Mouse (Mus musculus): ENCODE measurements at regions not wholly inside any gene's neighbourhood (a gene's known extent, or its start where the extent isn't known, plus 50 kb on each side); places are given as distances from the start of the nearest gene placed in this dataset.

DNA sequence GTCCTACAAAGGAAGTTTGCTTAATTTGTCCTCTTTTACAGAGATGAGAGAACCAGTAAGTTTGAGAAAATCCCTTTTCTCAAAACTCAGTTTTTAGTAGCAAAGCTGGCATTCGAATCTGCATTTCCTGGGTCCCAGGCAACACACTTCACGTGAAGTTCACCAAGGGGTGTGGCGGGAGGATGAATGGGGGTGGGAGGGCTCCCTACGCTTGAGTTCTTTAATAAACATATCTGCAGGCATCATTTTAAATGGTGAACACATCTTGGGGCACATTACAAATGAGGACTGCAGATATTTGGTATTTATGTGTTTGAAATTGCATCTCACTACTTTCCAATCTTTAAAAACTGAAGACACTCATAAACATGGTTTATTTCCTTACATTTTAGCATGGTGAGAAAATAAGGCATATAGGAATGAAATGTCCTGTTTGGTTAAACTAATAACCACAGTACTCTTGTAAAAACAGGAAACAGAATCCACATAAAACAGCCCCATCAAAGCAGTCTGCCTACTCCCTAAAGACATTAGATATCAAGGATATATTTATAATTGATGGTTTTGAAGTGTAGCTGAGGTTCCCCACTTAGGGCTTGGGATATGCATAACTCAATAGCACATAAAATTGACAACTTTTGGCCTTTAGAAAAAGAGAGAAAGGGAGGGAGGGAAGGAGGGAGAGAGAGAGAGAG lies 106.3 kb upstream of the Gm10295 start:
- H3K9me3 ChIP-seq (ENCODE audit: control insufficient read depth, low read length), result no peaks in the 10 kb centered on the region
- DNase-seq (ENCODE audit: low spot score) (no peak), ATAC-seq (ENCODE audit: low FRiP score) (no peak)
- H3K27ac ChIP-seq (ENCODE audit: low read depth, low read length), result no peak overlapping the region
- no peaks in the 10 kb centered on the region for H3K4me1 ChIP-seq (replicated peaks; ENCODE audit: control insufficient read depth, insufficient read depth, low read length)
- H3K36me3 ChIP-seq (ENCODE audit: control insufficient read depth, insufficient read depth, low read length), result no peaks in the 10 kb centered on the region
- no peaks in the 10 kb centered on the region for H3K27me3 ChIP-seq (ENCODE audit: control insufficient read depth, insufficient read depth, low read length)
- no peak overlapping the region for H3K4me3 ChIP-seq (ENCODE audit: low read depth, low read length)
- H3K4me2 ChIP-seq (replicated peaks; ENCODE audit: low read depth, low read length), result no peak overlapping the region
- no peak overlapping the region for H3K9ac ChIP-seq (ENCODE audit: low read depth, low read length)
- WGBS, result 84% methylated on average over 4 of the region's 4 CpGs

DNA sequence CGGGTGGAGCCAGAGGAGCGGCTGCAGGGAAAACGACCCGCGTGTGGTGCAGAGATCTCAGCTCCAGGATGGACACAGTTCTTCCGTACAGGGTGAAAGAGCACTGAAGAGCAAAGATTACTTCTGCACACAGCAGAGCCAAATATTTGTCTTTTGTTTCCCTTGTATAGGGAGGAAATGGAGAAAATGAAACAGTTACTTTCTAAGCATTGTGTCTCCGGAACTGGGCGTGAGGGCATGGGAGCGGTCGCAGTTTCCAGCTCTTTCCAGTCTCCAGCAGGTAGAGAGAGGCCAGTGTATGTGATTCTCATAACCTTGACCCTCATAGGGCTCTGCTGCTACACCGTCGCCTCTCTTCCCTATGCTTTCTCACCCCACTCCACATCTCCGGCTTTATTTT lies 105.1 kb upstream of the Gm10295 start:
- Histone ChIP-seq H3K4me3 (ENCODE audit: low read depth, low read length) (no peak overlapping the region), H3K27ac (ENCODE audit: low read depth, low read length) (no peak overlapping the region), H3K4me1 (replicated peaks; ENCODE audit: control insufficient read depth, insufficient read depth, low read length) (no peaks in the 10 kb centered on the region), H3K4me2 (replicated peaks; ENCODE audit: low read depth, low read length) (no peak overlapping the region), H3K36me3 (ENCODE audit: control insufficient read depth, insufficient read depth, low read length) (no peaks in the 10 kb centered on the region), H3K27me3 (ENCODE audit: control insufficient read depth, insufficient read depth, low read length) (no peaks in the 10 kb centered on the region), H3K9me3 (ENCODE audit: control insufficient read depth, low read length) (no peaks in the 10 kb centered on the region), H3K9ac (ENCODE audit: low read depth, low read length) (no peak overlapping the region)
- DNase-seq (ENCODE audit: low spot score) (no peak), ATAC-seq (ENCODE audit: low FRiP score) (no peak)
- 85% methylated on average over 13 of the region's 13 CpGs for WGBS

DNA sequence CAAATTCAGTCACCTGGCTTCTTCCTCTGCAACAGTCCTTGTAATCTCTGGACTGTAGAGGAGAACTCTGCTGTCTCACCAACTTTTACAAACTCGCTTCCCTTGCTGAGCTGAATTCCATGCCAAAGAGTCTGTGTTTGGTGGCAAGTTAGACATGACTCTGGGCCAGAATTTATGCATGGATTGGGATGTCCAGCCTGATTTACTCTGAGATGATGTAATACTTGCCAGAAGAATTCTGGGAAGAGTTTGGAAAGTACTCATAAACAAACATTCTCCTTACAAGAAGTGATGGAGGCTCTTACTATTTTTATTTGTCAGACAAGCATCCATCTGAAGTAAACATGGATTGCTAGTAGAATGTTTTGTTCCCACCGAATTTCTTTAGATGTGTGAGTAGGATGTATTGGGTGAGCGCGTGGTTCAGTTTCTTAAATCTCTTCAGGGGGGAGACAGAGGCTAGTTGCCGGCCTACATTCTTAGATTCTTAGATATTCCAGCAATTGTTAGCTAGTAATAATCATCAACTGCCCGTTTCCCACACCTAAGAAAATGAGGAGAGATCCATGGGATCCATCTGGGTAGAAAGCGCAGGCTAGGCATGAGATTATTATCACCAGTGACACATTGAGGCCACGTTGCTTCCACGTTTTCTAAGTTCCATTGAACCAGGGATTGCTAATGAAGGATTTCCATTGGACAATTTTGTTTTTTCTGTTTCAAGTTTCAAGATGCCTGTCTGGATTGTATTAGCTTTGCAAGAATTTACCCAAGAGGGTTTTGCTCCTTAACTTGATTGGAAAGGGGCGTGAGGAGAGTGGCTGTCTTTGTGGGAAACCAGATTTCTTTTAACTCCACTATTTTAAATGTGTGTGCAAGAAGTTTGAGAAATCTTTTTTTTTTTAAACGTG lies 89.3 kb upstream of the Gm10295 start:
- Histone ChIP-seq H3K36me3 (ENCODE audit: control insufficient read depth, insufficient read depth, low read length) (no peaks in the 10 kb centered on the region), H3K4me2 (replicated peaks; ENCODE audit: low read depth, low read length) (no peak overlapping the region), H3K4me1 (replicated peaks; ENCODE audit: control insufficient read depth, insufficient read depth, low read length) (no peaks in the 10 kb centered on the region), H3K9me3 (ENCODE audit: control insufficient read depth, low read length) (no peaks in the 10 kb centered on the region), H3K9ac (ENCODE audit: low read depth, low read length) (no peak overlapping the region), H3K27me3 (ENCODE audit: control insufficient read depth, insufficient read depth, low read length) (no peaks in the 10 kb centered on the region), H3K4me3 (ENCODE audit: low read depth, low read length) (no peak overlapping the region), H3K27ac (ENCODE audit: low read depth, low read length) (no peak overlapping the region)
- ATAC-seq (ENCODE audit: low FRiP score) (no peak), DNase-seq (ENCODE audit: low spot score) (no peak)
- WGBS, result 82% methylated on average over 11 of the region's 11 CpGs

DNA sequence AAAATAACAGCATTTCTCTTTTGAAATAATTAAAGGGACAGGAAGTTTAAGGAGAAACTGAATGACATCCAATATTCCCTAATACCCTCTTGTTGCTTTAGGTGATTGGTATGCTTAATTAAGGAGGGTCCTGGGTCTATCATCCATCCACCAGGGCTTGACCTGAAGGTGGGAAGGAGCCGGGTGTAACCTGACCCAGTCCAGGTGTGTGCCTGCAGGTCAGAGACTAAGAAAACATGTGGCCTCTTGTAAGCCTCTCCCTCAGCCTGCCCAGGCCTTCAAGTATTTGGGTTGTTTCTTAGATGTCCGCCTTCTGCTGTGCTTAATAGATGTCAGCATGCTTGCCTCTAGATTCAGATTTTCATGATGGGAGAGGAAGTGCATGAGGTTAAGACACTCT lies 74.7 kb upstream of the Gm10295 start:
- Histone ChIP-seq H3K27me3 (ENCODE audit: control insufficient read depth, insufficient read depth, low read length) (no peaks in the 10 kb centered on the region), H3K36me3 (ENCODE audit: control insufficient read depth, insufficient read depth, low read length) (no peaks in the 10 kb centered on the region), H3K4me1 (replicated peaks; ENCODE audit: control insufficient read depth, insufficient read depth, low read length) (no peaks in the 10 kb centered on the region), H3K9me3 (ENCODE audit: control insufficient read depth, low read length) (no peaks in the 10 kb centered on the region), H3K4me3 (ENCODE audit: low read depth, low read length) (no peak overlapping the region), H3K27ac (ENCODE audit: low read depth, low read length) (no peak overlapping the region), H3K4me2 (replicated peaks; ENCODE audit: low read depth, low read length) (no peak overlapping the region), H3K9ac (ENCODE audit: low read depth, low read length) (no peak overlapping the region)
- 60% methylated on average over 2 of the region's 2 CpGs for WGBS
- DNase-seq (ENCODE audit: low spot score) (no peak), ATAC-seq (ENCODE audit: low FRiP score) (no peak)

DNA sequence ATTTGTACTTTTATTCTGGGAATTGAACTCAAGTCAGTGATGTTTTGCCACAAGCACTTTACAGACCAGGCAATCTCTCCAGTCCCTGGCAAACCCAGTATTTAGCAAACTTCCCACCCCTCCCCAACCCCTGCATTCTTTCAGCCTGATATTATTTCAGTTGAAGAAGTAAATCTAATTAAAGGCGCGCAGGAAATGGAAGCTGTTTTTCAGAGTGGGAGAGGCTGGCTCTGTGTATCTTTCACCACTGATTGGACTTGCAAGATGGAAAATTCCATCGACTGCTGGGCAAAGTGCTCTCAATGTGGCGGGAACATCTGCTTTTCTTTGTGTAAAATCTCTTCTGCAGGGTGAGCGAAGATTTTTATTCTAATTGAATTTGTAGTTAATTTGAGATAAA lies 68.0 kb upstream of the Gm10295 start:
- Histone ChIP-seq H3K4me2 (replicated peaks; ENCODE audit: low read depth, low read length) (no peak overlapping the region), H3K36me3 (ENCODE audit: control insufficient read depth, insufficient read depth, low read length) (no peaks in the 10 kb centered on the region), H3K27me3 (ENCODE audit: control insufficient read depth, insufficient read depth, low read length) (no peaks in the 10 kb centered on the region), H3K4me1 (replicated peaks; ENCODE audit: control insufficient read depth, insufficient read depth, low read length) (no peaks in the 10 kb centered on the region), H3K4me3 (ENCODE audit: low read depth, low read length) (no peak overlapping the region), H3K9me3 (ENCODE audit: control insufficient read depth, low read length) (no peaks in the 10 kb centered on the region), H3K9ac (ENCODE audit: low read depth, low read length) (no peak overlapping the region), H3K27ac (ENCODE audit: low read depth, low read length) (no peak overlapping the region)
- DNase-seq (ENCODE audit: low spot score) (no peak), ATAC-seq (ENCODE audit: low FRiP score) (no peak)
- WGBS, result 86% methylated on average over 5 of the region's 5 CpGs

DNA sequence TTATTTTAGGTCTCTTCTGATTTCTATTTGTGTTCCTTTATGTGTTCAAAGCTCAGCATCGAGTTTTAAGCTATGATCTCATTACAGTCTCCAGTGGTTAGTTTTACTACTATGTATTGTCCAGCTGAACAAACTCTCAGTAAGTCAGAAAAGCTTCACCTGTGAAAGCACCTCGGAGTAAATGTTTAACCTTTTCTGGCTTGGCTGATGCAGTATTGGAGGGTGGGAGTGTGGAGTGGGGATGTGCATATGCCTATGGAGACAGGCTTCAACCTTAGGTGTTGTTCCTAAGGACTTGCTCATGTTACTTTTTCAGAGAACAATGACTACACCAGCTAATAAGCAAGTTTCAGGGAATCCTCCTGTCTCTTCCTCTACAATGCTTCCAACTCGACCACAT lies 67.6 kb upstream of the Gm10295 start:
- DNase-seq (ENCODE audit: low spot score) (no peak), ATAC-seq (ENCODE audit: low FRiP score) (no peak)
- Histone ChIP-seq H3K4me3 (ENCODE audit: low read depth, low read length) (no peak overlapping the region), H3K36me3 (ENCODE audit: control insufficient read depth, insufficient read depth, low read length) (no peaks in the 10 kb centered on the region), H3K4me1 (replicated peaks; ENCODE audit: control insufficient read depth, insufficient read depth, low read length) (no peaks in the 10 kb centered on the region), H3K4me2 (replicated peaks; ENCODE audit: low read depth, low read length) (no peak overlapping the region), H3K27me3 (ENCODE audit: control insufficient read depth, insufficient read depth, low read length) (no peaks in the 10 kb centered on the region), H3K27ac (ENCODE audit: low read depth, low read length) (no peak overlapping the region), H3K9me3 (ENCODE audit: control insufficient read depth, low read length) (no peaks in the 10 kb centered on the region), H3K9ac (ENCODE audit: low read depth, low read length) (no peak overlapping the region)
- WGBS, result 77% methylated on average over 3 of the region's 3 CpGs

DNA sequence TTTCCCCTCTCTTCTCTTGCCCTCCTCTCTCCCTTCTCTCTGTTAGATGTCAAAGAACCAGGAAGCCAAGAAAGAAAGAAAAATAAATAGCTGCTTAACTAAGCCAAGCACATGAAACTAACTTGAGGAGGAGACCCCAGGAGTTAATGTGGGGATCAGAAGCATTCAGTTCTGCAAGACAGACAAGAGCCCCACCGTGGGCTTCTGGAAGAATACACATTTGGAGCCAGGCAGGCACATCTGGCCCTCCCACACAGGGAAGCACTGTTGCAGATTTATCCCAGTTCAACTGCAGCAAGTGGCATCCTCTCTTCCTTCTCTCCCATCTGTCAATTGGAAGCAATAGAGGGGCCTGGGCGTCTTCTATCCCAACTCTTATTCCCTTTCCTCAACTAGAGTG lies 63.5 kb upstream of the Gm10295 start:
- Histone ChIP-seq H3K36me3 (ENCODE audit: control insufficient read depth, insufficient read depth, low read length) (no peaks in the 10 kb centered on the region), H3K27me3 (ENCODE audit: control insufficient read depth, insufficient read depth, low read length) (no peaks in the 10 kb centered on the region), H3K4me2 (replicated peaks; ENCODE audit: low read depth, low read length) (no peak overlapping the region), H3K4me3 (ENCODE audit: low read depth, low read length) (no peak overlapping the region), H3K4me1 (replicated peaks; ENCODE audit: control insufficient read depth, insufficient read depth, low read length) (no peaks in the 10 kb centered on the region; the same call in 1 of the 2 replicates), H3K9ac (ENCODE audit: low read depth, low read length) (no peak overlapping the region), H3K9me3 (ENCODE audit: control insufficient read depth, low read length) (no peaks in the 10 kb centered on the region), H3K27ac (ENCODE audit: low read depth, low read length) (no peak overlapping the region)
- no peak for ATAC-seq (ENCODE audit: low FRiP score)
- 52% methylated on average over 2 of the region's 2 CpGs for WGBS
- DNase-seq (ENCODE audit: low spot score), result no peak

DNA sequence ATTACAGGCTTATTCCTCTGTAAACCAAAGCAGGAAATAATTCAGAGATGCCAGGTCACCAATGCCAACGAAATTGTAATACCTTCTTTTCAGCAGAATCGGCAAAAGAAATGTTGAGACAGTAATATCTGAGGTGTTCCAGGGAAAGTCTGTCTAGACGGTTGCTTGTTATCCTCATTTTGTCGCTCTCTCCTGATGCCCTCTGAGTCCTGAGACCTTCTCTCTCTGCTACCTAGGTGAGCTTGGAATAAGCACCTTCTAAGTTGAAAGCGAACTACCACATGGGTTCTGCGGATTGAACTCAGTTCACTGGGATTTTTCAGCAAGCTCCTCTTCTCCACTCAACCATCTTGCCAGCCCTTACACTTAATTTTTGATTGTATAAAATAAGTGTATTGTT lies 61.8 kb upstream of the Gm10295 start:
- ATAC-seq (ENCODE audit: low FRiP score) (no peak), DNase-seq (ENCODE audit: low spot score) (no peak)
- no peaks in the 10 kb centered on the region for H3K36me3 ChIP-seq (ENCODE audit: control insufficient read depth, insufficient read depth, low read length)
- no peaks in the 10 kb centered on the region for H3K9me3 ChIP-seq (ENCODE audit: control insufficient read depth, low read length)
- H3K27me3 ChIP-seq (ENCODE audit: control insufficient read depth, insufficient read depth, low read length), result no peaks in the 10 kb centered on the region
- H3K4me3 ChIP-seq (ENCODE audit: low read depth, low read length), result no peak overlapping the region
- WGBS, result 89% methylated on average over 6 of the region's 6 CpGs
- H3K27ac ChIP-seq (ENCODE audit: low read depth, low read length), result no peak overlapping the region
- H3K4me2 ChIP-seq (replicated peaks; ENCODE audit: low read depth, low read length), result no peak overlapping the region
- no peak overlapping the region for H3K9ac ChIP-seq (ENCODE audit: low read depth, low read length)
- H3K4me1 ChIP-seq (replicated peaks; ENCODE audit: control insufficient read depth, insufficient read depth, low read length), result no peaks in the 10 kb centered on the region; the same call in 1 of the 2 replicates

DNA sequence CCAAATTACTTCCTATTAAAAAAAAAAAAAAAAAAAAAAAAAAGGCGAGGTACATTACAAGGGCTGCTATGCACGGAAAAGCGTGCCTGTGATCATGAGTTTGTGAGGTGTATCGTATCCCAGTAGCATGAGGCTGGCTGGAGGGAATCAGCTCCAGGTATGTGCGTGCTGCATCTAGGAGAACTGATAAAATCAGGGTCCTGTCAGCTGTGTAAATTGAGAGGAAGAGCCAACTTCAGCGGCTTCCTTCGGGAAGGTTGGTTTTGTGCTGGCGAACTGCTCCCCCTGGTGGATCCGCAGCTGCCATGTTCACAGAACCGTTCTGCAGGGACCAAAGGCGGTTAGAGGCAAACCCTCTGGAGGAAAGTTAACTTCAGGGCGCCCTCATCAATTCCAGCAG lies 60.8 kb upstream of the Gm10295 start:
- Histone ChIP-seq H3K27me3 (ENCODE audit: control insufficient read depth, insufficient read depth, low read length) (no peaks in the 10 kb centered on the region), H3K4me1 (replicated peaks; ENCODE audit: control insufficient read depth, insufficient read depth, low read length) (no peaks in the 10 kb centered on the region; the same call in 1 of the 2 replicates), H3K36me3 (ENCODE audit: control insufficient read depth, insufficient read depth, low read length) (no peaks in the 10 kb centered on the region), H3K27ac (ENCODE audit: low read depth, low read length) (no peak overlapping the region), H3K9me3 (ENCODE audit: control insufficient read depth, low read length) (no peaks in the 10 kb centered on the region), H3K4me2 (replicated peaks; ENCODE audit: low read depth, low read length) (peak overlapping the region; percentile 35), H3K4me3 (ENCODE audit: low read depth, low read length) (peak overlapping the region; percentile 18), H3K9ac (ENCODE audit: low read depth, low read length) (no peak overlapping the region)
- peak; percentile 76 for ATAC-seq (ENCODE audit: low FRiP score)
- peak; percentile 89 for DNase-seq (ENCODE audit: low spot score)
- 4% methylated on average over 12 of the region's 12 CpGs for WGBS
